Mouse (Mus musculus) brain, embryonic 14.5 days (tissue): ENCODE data around the gene Atp8b5.

Experiments
- CTCF ChIP-seq: fragments of 200-500 bp; IDR thresholded peaks from 2 replicates; pipeline ENCODE4 v1.5.1; 2012; ENCODE audit warnings: inconsistent platforms, mild to moderate bottlenecking, moderate library complexity, borderline replicate concordance; ENCODE audit not compliant: insufficient read depth, insufficient read length; ENCODE audit errors: extremely low read depth
- POLR2A ChIP-seq: fragments of 200-500 bp; IDR thresholded peaks from 2 replicates; pipeline ENCODE4 v1.6.1; 2012; ENCODE audit warnings: mild to moderate bottlenecking, inconsistent platforms, borderline replicate concordance; ENCODE audit not compliant: poor library complexity, insufficient read depth, insufficient read length, severe bottlenecking; ENCODE audit errors: extremely low read depth

- TF ChIP-seq POLR2A: no peak
- TF ChIP-seq CTCF: no peak
These were observed 60.2 kb downstream of the Atp8b5 start for GRCm38 (mm10) chr4:43327118-43327517.
